ENCODE assay signal across 16 mouse cellular contexts in the genomic region with DNA sequence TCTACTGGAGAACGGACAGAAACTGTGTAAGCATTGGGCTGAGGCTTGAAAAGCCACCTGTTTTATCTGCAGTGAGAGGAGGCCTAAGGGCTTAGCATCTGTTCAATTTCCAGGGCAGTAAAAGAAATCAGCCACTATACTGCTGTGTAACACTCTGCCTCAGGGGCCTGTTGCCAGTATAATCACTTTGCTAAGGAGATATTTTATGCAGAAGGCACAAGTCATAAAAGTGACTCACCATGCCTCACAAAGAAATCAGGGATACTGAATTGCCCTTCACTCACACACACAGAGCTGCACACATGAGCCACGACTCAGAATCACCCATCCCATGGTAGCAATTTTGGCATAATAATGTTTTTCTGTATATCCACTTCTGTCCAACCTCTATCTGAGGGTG. TPM values are rescaled to one million over a fixed set of nuclear protein-coding genes. Genes with fewer than 3 reads are reported as not detected.
DNase-seq lines count a peak whose midpoint lies in the region; ATAC-seq and TF ChIP-seq lines count a peak whose summit lies in the region.
"Had no signal": no experiment of that assay in that cellular context is flagged by ENCODE, and none has a peak within 500 bp of the region (broad histone marks: within the 10 kb centered on the region; RNA-seq: fewer than 3 reads in every experiment).

No protein-coding gene starts in this region.

- H3K27me3 ChIP-seq in embryonic facial prominence, embryonic 13.5 days: no peaks in the 10 kb centered on the region
- peaks cover 12% of the 10 kb centered on the region for H3K27me3 ChIP-seq in embryonic facial prominence, embryonic 10.5 days (replicated peaks; ENCODE audit: low read depth, poor library complexity, severe bottlenecking)
- no peaks in the 10 kb centered on the region for H3K27me3 ChIP-seq in lung, embryonic 15.5 days
- H3K27me3 ChIP-seq in limb, embryonic 14.5 days (ENCODE audit: control insufficient read depth, insufficient read depth, low read length): no peaks in the 10 kb centered on the region

- H3K9ac ChIP-seq in embryonic facial prominence, embryonic 13.5 days: no peak overlapping the region
- no peak overlapping the region for H3K9ac ChIP-seq in lung, embryonic 15.5 days
- no peak overlapping the region for H3K9ac ChIP-seq in limb, embryonic 14.5 days (ENCODE audit: low read depth, low read length, severe bottlenecking)
- H3K9ac ChIP-seq: hindbrain, embryonic 13.5 days had no signal

- H3K36me3 ChIP-seq in embryonic facial prominence, embryonic 13.5 days: peaks cover 62% of the 10 kb centered on the region
- peaks cover 64% of the 10 kb centered on the region for H3K36me3 ChIP-seq in embryonic facial prominence, embryonic 10.5 days (replicated peaks)
- H3K36me3 ChIP-seq in lung, embryonic 15.5 days: peaks cover 68% of the 10 kb centered on the region
- peaks cover 75% of the 10 kb centered on the region for H3K36me3 ChIP-seq in limb, embryonic 14.5 days (ENCODE audit: control insufficient read depth, insufficient read depth, low read length)

- 72% methylated on average over 2 of the region's 2 CpGs for WGBS in embryonic facial prominence, embryonic 13.5 days
- WGBS in embryonic facial prominence, embryonic 10.5 days: 82% methylated on average over 2 of the region's 2 CpGs
- WGBS in lung, embryonic 15.5 days: 59% methylated on average over 2 of the region's 2 CpGs
- WGBS in limb, embryonic 14.5 days: 17% methylated on average over 2 of the region's 2 CpGs

- TF ChIP-seq POLR2A in limb, embryonic 14.5 days (IDR thresholded peaks at IDR 0.05; ENCODE audit: borderline replicate concordance, extremely low read depth, insufficient read depth, insufficient read length): no peak

- peaks cover 53% of the 10 kb centered on the region for H3K4me1 ChIP-seq in embryonic facial prominence, embryonic 13.5 days
- peaks cover 48% of the 10 kb centered on the region for H3K4me1 ChIP-seq in embryonic facial prominence, embryonic 10.5 days
- peaks cover 37% of the 10 kb centered on the region for H3K4me1 ChIP-seq in lung, embryonic 15.5 days
- peaks cover 15% of the 10 kb centered on the region for H3K4me1 ChIP-seq in limb, embryonic 14.5 days (ENCODE audit: control insufficient read depth, insufficient read depth, low read length)

- no peaks in the 10 kb centered on the region for H3K9me3 ChIP-seq in embryonic facial prominence, embryonic 13.5 days
- H3K9me3 ChIP-seq in embryonic facial prominence, embryonic 10.5 days: 0 out of 2 replicates have a peak, but pooled peaks cover 2% of the 10 kb centered on the region
- no peaks in the 10 kb centered on the region for H3K9me3 ChIP-seq in lung, embryonic 15.5 days
- H3K9me3 ChIP-seq in limb, embryonic 14.5 days (ENCODE audit: control insufficient read depth, low read length): no peaks in the 10 kb centered on the region
- H3K9me3 ChIP-seq: hindbrain, embryonic 13.5 days had no signal

- H3K4me2 ChIP-seq in embryonic facial prominence, embryonic 13.5 days: peak overlapping the region; percentile 89
- peak overlapping the region; percentile 92 for H3K4me2 ChIP-seq in lung, embryonic 15.5 days
- peak overlapping the region; percentile 91; the same call in 1 of the 2 replicates for H3K4me2 ChIP-seq in limb, embryonic 14.5 days (replicated peaks; ENCODE audit: low read depth, low read length, severe bottlenecking)
- H3K4me2 ChIP-seq: hindbrain, embryonic 13.5 days had no signal

- H3K4me3 ChIP-seq in embryonic facial prominence, embryonic 13.5 days: no peak overlapping the region
- no peak overlapping the region for H3K4me3 ChIP-seq in embryonic facial prominence, embryonic 10.5 days
- no peak overlapping the region for H3K4me3 ChIP-seq in lung, embryonic 15.5 days
- no peak overlapping the region for H3K4me3 ChIP-seq in limb, embryonic 14.5 days (replicated peaks; ENCODE audit: low read length)
- H3K4me3 ChIP-seq: hindbrain, embryonic 13.5 days had no signal

- no peak for ATAC-seq in embryonic facial prominence, embryonic 13.5 days (ENCODE audit: insufficient number of reproducible peaks, insufficient read depth, low FRiP score, low TSS enrichment, low read depth)
- ATAC-seq in lung, embryonic 15.5 days (ENCODE audit: borderline replicate concordance, extremely low read depth, low FRiP score, low TSS enrichment): no peak
- no peak for ATAC-seq in limb, embryonic 14.5 days (ENCODE audit: low FRiP score, low read depth)
- ATAC-seq: forebrain, embryonic 14.5 days had no signal

- no peak for DNase-seq in embryonic facial prominence, embryonic 10.5 days (ENCODE audit: low spot score)
- DNase-seq in lung, postnatal 25 days (ENCODE audit: low spot score): no peak
- DNase-seq in 3T3-L1 (ENCODE audit: low read depth, low spot score): peak; percentile 79
- DNase-seq in limb, embryonic 14.5 days (ENCODE audit: low spot score): no peak
- no peak for DNase-seq in B cell, adult 2 months
- DNase-seq in ovary, postnatal 10 days (ENCODE audit: low spot score): no peak
- DNase-seq: cerebellum, adult 11 months; cerebellum, postnatal 36 days; gastrocnemius, postnatal 36 days; liver; lung, postnatal 36 days; thymus, postnatal 25 days had no signal

- no peak overlapping the region for H3K27ac ChIP-seq in embryonic facial prominence, embryonic 13.5 days
- H3K27ac ChIP-seq in embryonic facial prominence, embryonic 10.5 days (replicated peaks): no peak overlapping the region
- no peak overlapping the region for H3K27ac ChIP-seq in lung, embryonic 15.5 days
- H3K27ac ChIP-seq in limb, embryonic 14.5 days (replicated peaks; ENCODE audit: low read depth, low read length): no peak overlapping the region
- H3K27ac ChIP-seq: hindbrain, embryonic 13.5 days had no signal

RNA-seq across cellular contexts. Expression of gene Thbs1, which starts 4.5 kb away (rescaled TPM):
- polyA plus RNA-seq in embryonic facial prominence, embryonic 13.5 days (2015; fragmentation: Nextera tagmentation; extraction: Ambion mirVana): 71.1 and 81.6 TPM in 2 replicates
- polyA plus RNA-seq in embryonic facial prominence, embryonic 10.5 days (2016; fragmentation: Nextera tagmentation; extraction: Ambion mirVana): 31.1 and 35.4 TPM in 2 replicates
- polyA plus RNA-seq in lung, embryonic 15.5 days (2015; fragmentation: Nextera tagmentation; extraction: Ambion mirVana): 184 and 185 TPM in 2 replicates
- polyA plus RNA-seq in limb, embryonic 14.5 days (2012; rRNA removed): 86.2 and 103 TPM in 2 replicates
- 99.4 and 108 TPM in 2 replicates for polyA plus RNA-seq in limb, embryonic 14.5 days (2014; fragmentation: Nextera tagmentation; extraction: Ambion mirVana)
